Mouse (Mus musculus): ENCODE data around the gene Ifitm5.
"Not testable (repeated sequence)": the region's sequence is repeated elsewhere in the genome, so short reads cannot be mapped to it uniquely, and the experiment has no call there.

The Ifitm5 gene

DNA sequence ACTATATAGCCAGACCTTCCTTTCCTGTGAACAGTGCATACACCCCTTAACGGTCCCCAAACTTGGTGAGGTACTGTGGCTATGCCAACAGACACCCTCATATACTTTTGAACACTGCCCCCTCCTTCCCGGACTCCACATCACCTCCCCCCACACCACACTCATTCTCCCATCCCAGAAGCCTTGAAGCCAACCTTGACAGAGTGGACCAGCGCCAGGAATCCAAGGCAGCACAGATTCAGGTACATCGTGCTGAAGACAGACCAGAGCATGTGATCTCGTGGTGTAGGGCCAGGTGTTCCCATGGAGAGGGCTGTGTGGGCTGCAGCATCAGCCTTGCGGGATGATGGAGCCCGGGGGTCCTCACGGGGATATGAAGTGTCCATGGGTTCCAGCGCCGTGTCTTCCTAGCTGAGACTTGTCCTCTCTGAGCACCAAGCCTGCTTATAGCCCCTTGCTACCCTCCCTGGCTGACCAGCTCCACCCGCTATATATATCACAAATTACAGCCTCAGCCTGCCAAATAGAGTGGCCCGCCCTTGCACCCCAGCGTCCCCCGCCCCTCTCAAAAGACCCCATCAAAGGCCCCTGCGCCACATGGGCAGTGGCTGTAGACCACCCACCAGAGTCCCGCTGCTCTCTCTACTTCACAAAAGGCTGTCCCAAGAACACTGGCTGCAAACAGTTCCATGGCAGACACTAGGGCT, at the start of gene Ifitm5:
Ifitm5 (minus strand) TSS at position 468 of the 707 bp plus-strand sequence.
- DNase-seq (ENCODE audit: low spot score in 2 of 2): no peak

- no peak for DNase-seq (ENCODE audit: low spot score in 2 of 2)
These were observed 49.0 kb upstream of the Ifitm5 start for GRCm38 (mm10) chr7:140998853-140999700.

DNA sequence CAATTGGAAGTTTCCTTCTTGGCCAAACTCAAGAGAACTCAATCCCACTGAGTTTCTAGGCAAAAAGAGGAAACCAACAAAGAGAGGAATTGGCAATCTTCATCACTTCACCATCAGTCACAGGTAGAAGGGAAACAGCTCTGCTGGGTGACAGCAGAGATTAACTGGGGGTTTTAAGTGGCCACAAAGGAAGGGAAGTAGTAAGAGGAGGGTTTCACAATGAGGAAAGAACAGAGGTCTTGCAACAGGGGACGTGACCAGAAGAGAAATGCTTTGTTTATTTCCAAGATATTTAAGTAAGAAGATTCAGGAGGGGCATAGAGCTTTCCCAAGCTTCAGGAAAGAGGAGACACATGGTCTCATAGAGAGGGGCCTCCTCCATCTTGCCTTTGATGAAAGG, 47.7 kb upstream of the Ifitm5 start:
- no peak for DNase-seq (ENCODE audit: low spot score in 2 of 2)

DNA sequence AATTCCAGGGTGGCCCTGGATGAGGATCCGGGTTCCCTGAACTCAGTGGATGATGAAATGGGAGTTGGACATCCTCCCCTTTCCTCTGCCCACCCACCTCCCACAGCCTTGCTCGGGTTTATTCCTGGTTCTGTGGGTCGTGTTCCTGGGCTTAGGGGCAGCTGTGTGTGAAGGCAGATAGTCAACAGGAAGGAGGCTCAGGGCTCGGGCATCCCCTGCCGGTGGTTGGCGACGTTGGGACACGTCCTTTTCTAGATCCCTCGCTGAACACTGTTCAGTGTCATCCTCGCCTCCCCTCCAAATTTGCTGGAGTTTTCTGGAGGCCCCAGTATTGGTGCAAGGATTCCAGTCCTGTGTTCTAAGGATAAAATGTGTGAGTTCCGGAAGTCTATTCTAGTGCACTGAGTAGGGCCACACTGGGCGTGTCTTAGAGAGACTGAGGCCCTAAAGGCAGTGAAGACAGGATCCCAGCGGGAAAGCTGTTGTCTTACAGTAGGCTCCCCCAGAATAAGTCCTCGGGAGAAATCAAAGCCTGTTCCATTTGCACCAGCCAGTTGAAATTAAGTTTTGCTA, 41.1 kb upstream of the Ifitm5 start:
- no peak for DNase-seq (ENCODE audit: low spot score in 2 of 2)

GRCm38 (mm10) chr7:140990622-140991021, 40.5 kb upstream of the Ifitm5 start:
- no peak for DNase-seq (ENCODE audit: low spot score in 2 of 2)

DNA sequence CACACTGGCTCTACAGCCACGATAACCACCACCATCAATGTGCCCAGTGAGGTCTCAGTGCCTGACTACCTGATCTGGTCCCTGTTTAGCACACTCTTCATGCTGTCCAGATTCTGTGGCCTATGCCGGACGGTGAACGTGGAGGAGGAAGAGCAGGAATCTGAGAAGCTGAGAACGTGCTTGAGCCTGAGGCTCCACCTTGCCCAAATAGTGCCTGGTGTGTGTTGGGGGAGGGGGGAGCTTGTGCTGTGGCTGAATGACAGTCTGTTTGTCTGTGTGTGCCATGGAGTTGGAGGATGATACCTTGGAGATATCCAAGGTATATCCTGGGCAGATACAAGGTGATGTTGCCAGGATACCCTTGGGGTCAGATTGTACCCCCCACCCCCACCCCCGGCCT, 40.1 kb upstream of the Ifitm5 start:
- DNase-seq (ENCODE audit: low spot score in 2 of 2): no peak

GRCm38 (mm10) chr7:140989022-140989421, 38.9 kb upstream of the Ifitm5 start:
- DNase-seq (ENCODE audit: low spot score in 2 of 2): no peak

GRCm38 (mm10) chr7:140987182-140988138, 37.4 kb upstream of the Ifitm5 start:
- DNase-seq (ENCODE audit: low spot score in 2 of 2): no peak

DNA sequence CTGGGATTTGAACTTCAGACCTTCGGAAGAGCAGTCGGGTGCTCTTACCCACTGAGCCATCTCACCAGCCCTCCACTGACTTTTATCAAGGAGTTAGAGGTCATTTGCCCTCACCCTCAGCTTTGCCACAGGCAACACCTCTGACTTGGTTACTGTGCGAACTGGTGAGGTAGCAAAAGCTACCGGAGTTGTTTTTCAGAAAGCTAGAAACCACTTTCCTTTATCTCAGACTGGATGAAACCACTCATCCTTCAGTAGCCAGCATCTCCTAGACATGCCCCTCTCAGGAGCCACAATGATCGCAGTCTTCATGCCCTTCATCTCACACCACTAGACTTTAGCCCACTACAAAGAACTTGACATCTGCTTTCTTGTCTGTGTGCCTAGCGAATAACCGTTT, 32.9 kb upstream of the Ifitm5 start:
- no peak for DNase-seq (ENCODE audit: low spot score in 2 of 2)

DNA sequence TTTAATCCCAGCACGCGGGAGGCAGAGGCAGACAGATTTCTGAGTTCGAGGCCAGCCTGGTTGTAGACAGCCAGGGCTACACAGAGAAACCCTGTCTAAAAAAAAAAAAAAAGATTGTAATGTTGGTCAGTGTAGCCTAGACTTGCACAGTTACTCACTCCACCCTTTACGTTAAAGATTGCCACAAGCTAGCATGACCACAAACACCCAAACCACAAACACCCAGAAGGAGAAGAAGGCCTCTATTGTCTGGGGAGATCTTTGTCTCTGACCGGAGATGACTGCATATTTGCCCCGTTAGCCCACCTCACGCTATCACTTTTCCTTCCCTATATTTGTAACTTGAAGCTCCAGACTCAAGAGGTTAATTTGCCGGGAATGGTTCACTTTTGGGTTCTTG, 31.6 kb upstream of the Ifitm5 start:
- no peak for DNase-seq (ENCODE audit: low spot score in 2 of 2)

DNA sequence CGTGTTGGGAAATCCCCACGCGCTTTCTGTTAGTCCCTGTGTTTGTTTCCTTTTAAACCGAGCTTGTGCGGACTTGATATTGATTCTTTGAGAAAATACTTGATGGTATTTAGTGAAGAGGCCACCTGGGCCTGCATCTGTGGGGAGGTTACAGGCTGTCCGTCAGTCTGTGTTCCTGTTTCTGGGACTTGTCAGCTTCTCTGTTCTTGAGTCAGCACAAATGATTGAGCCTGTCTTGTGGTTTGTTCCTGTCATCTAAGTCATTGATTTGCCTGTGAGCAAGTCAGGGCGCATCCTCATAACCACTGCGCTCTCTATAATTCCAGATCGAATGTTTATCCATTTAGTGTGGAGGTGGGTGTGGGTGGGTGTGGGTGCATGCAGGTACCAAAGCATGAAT, 26.6 kb upstream of the Ifitm5 start:
- not testable (repeated sequence) for DNase-seq (ENCODE audit: low spot score in 2 of 2)

DNA sequence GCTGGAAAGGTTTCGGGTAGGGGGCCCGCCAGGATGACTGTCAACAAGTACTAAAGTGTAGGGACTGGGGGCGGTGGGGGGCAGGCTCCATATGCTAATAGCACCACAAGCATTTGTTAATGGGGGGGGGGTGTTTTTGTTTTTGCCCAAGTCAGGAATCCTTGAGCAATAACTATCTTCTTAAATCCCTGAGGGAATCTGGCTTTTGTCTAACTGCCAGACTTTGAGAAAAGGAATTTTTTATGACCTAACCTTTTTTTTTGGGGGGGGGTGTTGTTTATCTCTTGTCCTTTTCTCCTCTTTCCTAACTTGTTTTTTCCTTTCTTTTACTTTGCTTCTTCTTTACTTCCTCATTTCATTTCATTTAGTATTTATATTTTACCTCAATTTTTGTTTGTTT, 25.4 kb upstream of the Ifitm5 start:
- no peak for DNase-seq (ENCODE audit: low spot score in 2 of 2)

DNA sequence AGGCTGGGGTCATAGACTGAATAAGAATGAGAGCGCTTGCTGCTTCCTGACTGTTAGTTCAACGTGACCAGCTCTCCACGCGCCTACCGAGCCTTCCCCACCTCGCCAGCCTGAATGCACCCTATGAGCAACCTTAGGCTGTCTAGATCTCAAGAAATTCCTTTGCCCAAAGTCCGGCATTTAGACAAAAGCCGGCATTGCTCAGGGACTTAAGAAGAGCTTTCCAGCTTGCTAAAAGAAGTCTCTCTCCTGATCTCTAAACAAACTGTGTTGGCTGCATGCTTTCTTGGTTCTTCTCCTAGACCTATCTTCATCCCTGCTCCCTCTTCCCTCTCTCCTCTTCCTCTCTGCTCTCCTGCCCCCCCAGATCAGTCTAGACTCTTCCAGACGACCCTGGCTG, 24.8 kb upstream of the Ifitm5 start:
- DNase-seq (ENCODE audit: low spot score in 2 of 2): no peak

GRCm38 (mm10) chr7:140973396-140974165, 23.5 kb upstream of the Ifitm5 start:
- DNase-seq (ENCODE audit: low spot score in 2 of 2): no peak

GRCm38 (mm10) chr7:140971479-140972171, 21.5 kb upstream of the Ifitm5 start:
- DNase-seq (ENCODE audit: low spot score in 2 of 2): no peak

DNA sequence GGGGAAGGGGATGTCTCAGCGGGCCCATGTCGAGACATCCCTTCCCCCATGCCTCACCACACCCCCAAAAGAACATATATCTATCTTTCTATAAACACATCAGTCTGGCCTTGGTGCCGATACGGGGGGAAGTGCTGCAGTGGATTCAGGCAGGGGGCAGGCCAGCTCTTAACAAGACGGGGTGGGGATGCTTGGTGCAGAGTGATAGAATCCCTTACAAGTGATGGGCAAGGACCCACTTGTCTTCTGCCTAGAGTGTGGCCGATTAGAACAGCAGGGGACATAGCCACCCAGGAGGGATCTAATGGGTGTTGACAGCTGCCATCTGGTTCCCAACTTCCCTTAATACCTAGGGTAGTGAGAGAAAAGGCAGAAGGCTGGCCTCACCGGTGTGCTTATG, 20.8 kb upstream of the Ifitm5 start:
- DNase-seq (ENCODE audit: low spot score in 2 of 2): no peak

- not testable (repeated sequence) for DNase-seq (ENCODE audit: low spot score in 2 of 2)
These were observed 18.6 kb upstream of the Ifitm5 start for GRCm38 (mm10) chr7:140968710-140969109.

- no peak for DNase-seq (ENCODE audit: low spot score in 2 of 2)
These were observed 17.9 kb upstream of the Ifitm5 start for GRCm38 (mm10) chr7:140967862-140968591.

DNA sequence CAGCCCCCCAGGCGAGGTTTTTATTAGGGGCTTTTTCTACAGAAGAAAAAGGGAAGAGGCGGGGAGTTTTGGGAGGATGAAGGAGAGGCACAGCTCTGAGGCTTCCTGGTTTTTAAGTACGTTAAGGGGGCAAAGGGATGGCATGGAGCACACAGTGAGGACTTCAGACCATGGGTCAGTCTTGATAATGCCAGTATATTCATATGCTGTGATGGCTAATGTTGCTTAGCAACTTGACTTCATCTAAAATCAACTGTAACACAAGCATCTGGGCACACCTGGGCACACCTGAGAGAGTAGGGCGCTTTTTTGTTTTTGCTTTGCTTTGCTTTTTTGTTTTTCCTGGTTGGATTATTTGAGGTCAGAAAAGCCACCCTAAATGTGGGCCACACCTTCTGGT, 16.8 kb upstream of the Ifitm5 start, which contains the start of gene Ifitm1:
Ifitm1 (plus strand) TSS at position 301 of the 400 bp plus-strand sequence.
- no peak for DNase-seq (ENCODE audit: low spot score in 2 of 2)
